Mouse (Mus musculus) liver, postnatal 0 days (tissue): ENCODE measurements around the gene Ndufaf7.

Source experiments
- CTCF ChIP-seq: sonication (generic); IDR thresholded peaks from 2 replicates; pipeline ENCODE4 v1.5.1; 2016; ENCODE audit warnings: antibody characterized with exemption, low read depth
- EP300 ChIP-seq: IDR thresholded peaks from 2 replicates; pipeline ENCODE4 v1.6.1; 2016; ENCODE audit warnings: antibody characterized with exemption, low read depth, mild to moderate bottlenecking

DNA sequence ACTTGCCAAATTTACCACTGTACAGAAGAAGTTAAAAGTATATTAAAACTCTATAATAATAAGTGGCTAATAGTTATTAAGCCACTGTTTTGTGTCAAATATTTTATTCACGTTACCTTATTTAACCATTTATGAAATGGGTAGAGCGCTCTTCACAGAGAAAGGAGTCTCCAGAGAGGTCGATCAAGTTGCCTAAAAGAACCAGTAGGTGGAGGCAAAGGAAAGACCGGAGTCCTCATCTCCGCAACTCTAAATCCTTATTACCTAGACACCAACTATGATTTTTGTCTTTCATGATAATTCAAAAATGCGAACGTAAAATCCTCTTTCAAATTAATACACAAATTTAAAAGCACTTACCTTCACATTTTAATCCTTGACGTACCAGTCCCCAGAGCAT, 46.2 kb downstream of the Ndufaf7 start:
- TF ChIP-seq EP300 (no peak), CTCF (peak; percentile 29)
